Mouse (Mus musculus) forebrain, embryonic 16.5 days (tissue): ENCODE results near the gene Mad1l1. TPM values are rescaled to one million over a fixed set of nuclear protein-coding genes. Genes with fewer than 3 reads are reported as not detected.

Experiments
- ATAC-seq: fragments of 200-750 bp; cut with Nextera tagmentation; 2 replicates; pipeline ENCODE4 v1.8.0; 2017; ENCODE audit warnings: mild to moderate bottlenecking, moderate library complexity
- H3K27ac ChIP-seq: fragments of 300-500 bp; sonication (generic); 2 replicates; pipeline ENCODE4 v1.5.1; 2014; ENCODE audit warnings: low read length, control low read depth
- H3K27me3 ChIP-seq: fragments of 300-500 bp; sonication (generic); replicated peaks from 2 replicates; pipeline ENCODE4 v1.6.1; 2014; ENCODE audit warnings: low read length; ENCODE audit not compliant: control insufficient read depth, insufficient read depth
- H3K36me3 ChIP-seq: fragments of 300-500 bp; sonication (generic); 2 replicates; pipeline ENCODE4 v1.6.1; 2014; ENCODE audit not compliant: control insufficient read depth, insufficient read depth
- H3K4me1 ChIP-seq: fragments of 300-500 bp; sonication (generic); replicated peaks from 2 replicates; pipeline ENCODE4 v1.6.1; 2014; ENCODE audit warnings: low read length; ENCODE audit not compliant: control insufficient read depth, insufficient read depth
- H3K4me2 ChIP-seq: fragments of 300-500 bp; sonication (generic); 2 replicates; pipeline ENCODE4 v1.6.1; 2014; ENCODE audit warnings: mild to moderate bottlenecking, low read length, control low read depth
- H3K4me3 ChIP-seq: fragments of 300-500 bp; sonication (generic); replicated peaks from 2 replicates; pipeline ENCODE4 v1.5.1; 2014; ENCODE audit warnings: mild to moderate bottlenecking, low read length, control low read depth
- H3K9ac ChIP-seq: fragments of 300-500 bp; sonication (generic); replicated peaks from 2 replicates; pipeline ENCODE4 v1.6.1; 2014; ENCODE audit warnings: low read depth, low read length, control low read depth
- H3K9me3 ChIP-seq: fragments of 300-500 bp; sonication (generic); 2 replicates; pipeline ENCODE4 v1.6.1; 2016; ENCODE audit warnings: low read length; ENCODE audit not compliant: control insufficient read depth
- WGBS: fragments of 180-500 bp; shearing (Covaris S2); extraction: QIAGEN DNeasy Blood & Tissue Kit; methylation state at CpG from one replicate; pipeline ENCODE4 v1.1.7; 2014; 5-methylcytosine and 5-hydroxymethylcytosine counted together
- polyA plus RNA-seq: library from polyadenylated mRNA; unstranded; fragments of >200 nt; fragmentation: Nextera tagmentation; extraction: Ambion mirVana; gene quantifications from 2 replicates; pipeline ENCODE4 v1.2.1, GENCODE M21; 2015

The Mad1l1 gene
- polyA plus RNA-seq, 1 experiment from 2014 or later = 33.4 TPM

- Histone ChIP-seq H3K27ac (no peak overlapping the region), H3K9me3 (no peaks in the 10 kb centered on the region), H3K9ac (no peak overlapping the region), H3K4me1 (no peaks in the 10 kb centered on the region), H3K36me3 (no peaks in the 10 kb centered on the region), H3K27me3 (no peaks in the 10 kb centered on the region), H3K4me2 (no peak overlapping the region), H3K4me3 (no peak overlapping the region)
- ATAC-seq = no peak
- WGBS = 98% methylated on average over 6 of the region's 6 CpGs
Observed at GRCm38 (mm10) chr5:140185757-140186156, 135.6 kb downstream of the Mad1l1 start.

GRCm38 (mm10) chr5:140183387-140183786 lies 138.0 kb downstream of the Mad1l1 start:
- Histone ChIP-seq H3K27ac (no peak overlapping the region), H3K4me2 (no peak overlapping the region), H3K36me3 (no peaks in the 10 kb centered on the region), H3K4me3 (no peak overlapping the region), H3K4me1 (peaks cover under 1% of the 10 kb centered on the region; the same call in 1 of the 2 replicates), H3K27me3 (no peaks in the 10 kb centered on the region), H3K9me3 (no peaks in the 10 kb centered on the region), H3K9ac (no peak overlapping the region)
- 48% methylated on average over 7 of the region's 7 CpGs for WGBS
- no peak for ATAC-seq

- Histone ChIP-seq H3K4me1 (peaks cover 4% of the 10 kb centered on the region), H3K9me3 (no peaks in the 10 kb centered on the region), H3K4me3 (no peak overlapping the region), H3K9ac (no peak overlapping the region), H3K36me3 (no peaks in the 10 kb centered on the region), H3K4me2 (no peak overlapping the region), H3K27ac (no peak overlapping the region), H3K27me3 (no peaks in the 10 kb centered on the region)
- 98% methylated on average over 4 of the region's 4 CpGs for WGBS
- no peak for ATAC-seq
Observed at GRCm38 (mm10) chr5:140182351-140182750, 139.0 kb downstream of the Mad1l1 start.

- Histone ChIP-seq H3K4me3 (no peak overlapping the region), H3K36me3 (no peaks in the 10 kb centered on the region), H3K4me1 (peaks cover 4% of the 10 kb centered on the region), H3K9me3 (no peaks in the 10 kb centered on the region), H3K27me3 (no peaks in the 10 kb centered on the region), H3K27ac (no peak overlapping the region), H3K4me2 (no peak overlapping the region), H3K9ac (no peak overlapping the region)
- no peak for ATAC-seq
- WGBS = 100% methylated on average over 5 of the region's 5 CpGs
Observed at GRCm38 (mm10) chr5:140180016-140180415, 141.3 kb downstream of the Mad1l1 start.

- no peak overlapping the region for H3K4me2 ChIP-seq
- H3K27ac ChIP-seq = no peak overlapping the region
Observed at GRCm38 (mm10) chr5:140178058-140178690, 143.2 kb downstream of the Mad1l1 start.

GRCm38 (mm10) chr5:140177582-140177981 lies 143.8 kb downstream of the Mad1l1 start:
- H3K36me3 ChIP-seq = no peaks in the 10 kb centered on the region
- H3K9ac ChIP-seq = no peak overlapping the region
- WGBS = 88% methylated on average over 8 of the region's 8 CpGs
- ATAC-seq = no peak
- H3K4me2 ChIP-seq = no peak overlapping the region
- no peaks in the 10 kb centered on the region for H3K9me3 ChIP-seq
- peaks cover 14% of the 10 kb centered on the region for H3K4me1 ChIP-seq
- H3K4me3 ChIP-seq = no peak overlapping the region
- no peak overlapping the region for H3K27ac ChIP-seq
- no peaks in the 10 kb centered on the region for H3K27me3 ChIP-seq

More at GRCm38 (mm10) chr5:140178058-140178690, 143.2 kb downstream of the Mad1l1 start:
- Histone ChIP-seq H3K9me3 (no peaks in the 10 kb centered on the region), H3K27me3 (no peaks in the 10 kb centered on the region), H3K9ac (no peak overlapping the region), H3K36me3 (no peaks in the 10 kb centered on the region), H3K4me3 (no peak overlapping the region), H3K4me1 (peaks cover 14% of the 10 kb centered on the region)
- WGBS = 43% methylated on average over 10 of the region's 10 CpGs
- ATAC-seq = no peak

GRCm38 (mm10) chr5:140176370-140176769 lies 145.0 kb downstream of the Mad1l1 start:
- no peaks in the 10 kb centered on the region for H3K36me3 ChIP-seq
- H3K4me3 ChIP-seq = no peak overlapping the region
- ATAC-seq = no peak
- H3K9me3 ChIP-seq = no peaks in the 10 kb centered on the region
- H3K27me3 ChIP-seq = no peaks in the 10 kb centered on the region
- 68% methylated on average over 3 of the region's 3 CpGs for WGBS
- H3K4me1 ChIP-seq = peaks cover 14% of the 10 kb centered on the region
- H3K9ac ChIP-seq = no peak overlapping the region
- H3K4me2 ChIP-seq = no peak overlapping the region
- H3K27ac ChIP-seq = no peak overlapping the region

GRCm38 (mm10) chr5:140174814-140175490 lies 146.4 kb downstream of the Mad1l1 start:
- 79% methylated on average over 14 of the region's 14 CpGs for WGBS
- H3K4me3 ChIP-seq = no peak overlapping the region
- H3K9me3 ChIP-seq = no peaks in the 10 kb centered on the region
- no peaks in the 10 kb centered on the region for H3K27me3 ChIP-seq
- no peak for ATAC-seq
- H3K36me3 ChIP-seq = no peaks in the 10 kb centered on the region
- H3K4me1 ChIP-seq = peaks cover 14% of the 10 kb centered on the region
- H3K4me2 ChIP-seq = no peak overlapping the region
- no peak overlapping the region for H3K9ac ChIP-seq
- H3K27ac ChIP-seq = no peak overlapping the region

GRCm38 (mm10) chr5:140174066-140174465 lies 147.3 kb downstream of the Mad1l1 start:
- Histone ChIP-seq H3K9me3 (no peaks in the 10 kb centered on the region), H3K36me3 (no peaks in the 10 kb centered on the region), H3K27ac (peak overlapping the region; percentile 47; the same call in 1 of the 2 replicates), H3K27me3 (no peaks in the 10 kb centered on the region), H3K4me3 (no peak overlapping the region), H3K9ac (no peak overlapping the region), H3K4me2 (no peak overlapping the region), H3K4me1 (peaks cover 14% of the 10 kb centered on the region)
- peak; percentile 23; the same call in 1 of the 2 replicates for ATAC-seq
- 10% methylated on average over 3 of the region's 3 CpGs for WGBS
